Mouse (Mus musculus): ENCODE data around the gene Mettl21a. TPM values are rescaled to one million over a fixed set of nuclear protein-coding genes. Genes with fewer than 3 reads are reported as not detected.
A peak's percentile ranks its signal among the peaks of the same experiment; 100 is the strongest.

Gene Mettl21a
- polyA plus RNA-seq, 1 experiment from 2014 or later = 6.3 TPM

DNA sequence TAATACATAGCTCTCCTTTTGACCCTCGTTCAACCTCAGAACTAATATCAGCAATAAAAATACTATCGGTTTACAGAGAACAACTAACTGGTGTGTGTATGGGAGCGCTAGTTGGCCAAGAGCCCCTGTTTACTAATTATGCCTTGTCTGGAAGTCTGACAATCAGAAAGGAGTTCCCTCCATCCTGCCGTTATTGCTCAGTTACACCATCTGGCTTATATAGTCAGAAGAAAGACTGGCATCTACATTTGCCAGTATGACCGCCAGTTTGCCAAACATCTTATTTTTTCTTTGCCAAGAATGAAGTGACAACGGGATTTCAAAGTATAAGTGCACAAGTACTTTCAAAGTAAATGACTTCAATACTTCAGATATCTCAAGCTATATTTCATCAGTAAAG, 24.0 kb upstream of the Mettl21a start:
- ATAC-seq (ENCODE audit: low read depth) = no peak
- 78% methylated on average over 6 of the region's 6 CpGs for WGBS (ENCODE audit: insufficient replicate concordance)
- H3K4me2 ChIP-seq (ENCODE audit: low read depth, low read length) = no peak overlapping the region
- no peak overlapping the region for H3K4me3 ChIP-seq (ENCODE audit: low read depth, low read length)
- no peak overlapping the region for H3K9ac ChIP-seq (ENCODE audit: low read depth, low read length)
- no peaks in the 10 kb centered on the region for H3K36me3 ChIP-seq (ENCODE audit: control insufficient read depth, insufficient read depth)
- H3K9me3 ChIP-seq (replicated peaks; ENCODE audit: control insufficient read depth, low read length) = no peaks in the 10 kb centered on the region
- H3K27me3 ChIP-seq (ENCODE audit: control insufficient read depth, insufficient read depth, low read depth, low read length) = no peaks in the 10 kb centered on the region
- H3K4me1 ChIP-seq (ENCODE audit: control insufficient read depth, low read depth, low read length) = peaks cover 7% of the 10 kb centered on the region
- H3K27ac ChIP-seq (ENCODE audit: low read length) = no peak overlapping the region

DNA sequence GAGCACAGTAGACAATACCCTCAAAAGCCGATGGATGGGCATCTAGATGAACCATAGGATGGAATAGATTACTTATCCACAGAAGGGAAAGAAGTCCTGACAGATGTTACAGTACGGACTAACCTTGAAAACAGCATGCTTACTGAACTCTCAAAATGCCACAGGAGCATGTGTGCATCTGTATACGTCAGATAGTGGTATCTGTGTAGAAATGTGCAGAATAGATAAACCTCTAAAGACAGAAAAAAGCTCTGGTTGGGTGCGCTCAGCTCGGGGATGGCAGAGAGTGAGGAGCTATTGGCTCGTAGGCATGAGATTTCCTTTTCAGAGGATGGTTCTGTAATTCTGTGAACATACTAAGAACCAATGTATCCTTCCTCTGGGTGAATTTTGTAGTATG, 22.2 kb upstream of the Mettl21a start:
- no peaks in the 10 kb centered on the region for H3K36me3 ChIP-seq (ENCODE audit: control insufficient read depth, insufficient read depth)
- peak overlapping the region; percentile 44; the same call in 1 of the 2 replicates for H3K4me2 ChIP-seq (ENCODE audit: low read depth, low read length)
- peaks cover 7% of the 10 kb centered on the region for H3K4me1 ChIP-seq (ENCODE audit: control insufficient read depth, low read depth, low read length)
- no peak overlapping the region for H3K9ac ChIP-seq (ENCODE audit: low read depth, low read length)
- H3K9me3 ChIP-seq (replicated peaks; ENCODE audit: control insufficient read depth, low read length) = no peaks in the 10 kb centered on the region
- ATAC-seq (ENCODE audit: low read depth) = peak; percentile 96
- H3K27me3 ChIP-seq (ENCODE audit: control insufficient read depth, insufficient read depth, low read depth, low read length) = no peaks in the 10 kb centered on the region
- 21% methylated on average over 6 of the region's 6 CpGs for WGBS (ENCODE audit: insufficient replicate concordance)
- H3K27ac ChIP-seq (ENCODE audit: low read length) = peak overlapping the region; percentile 76
- peak overlapping the region; percentile 23 for H3K4me3 ChIP-seq (ENCODE audit: low read depth, low read length)

DNA sequence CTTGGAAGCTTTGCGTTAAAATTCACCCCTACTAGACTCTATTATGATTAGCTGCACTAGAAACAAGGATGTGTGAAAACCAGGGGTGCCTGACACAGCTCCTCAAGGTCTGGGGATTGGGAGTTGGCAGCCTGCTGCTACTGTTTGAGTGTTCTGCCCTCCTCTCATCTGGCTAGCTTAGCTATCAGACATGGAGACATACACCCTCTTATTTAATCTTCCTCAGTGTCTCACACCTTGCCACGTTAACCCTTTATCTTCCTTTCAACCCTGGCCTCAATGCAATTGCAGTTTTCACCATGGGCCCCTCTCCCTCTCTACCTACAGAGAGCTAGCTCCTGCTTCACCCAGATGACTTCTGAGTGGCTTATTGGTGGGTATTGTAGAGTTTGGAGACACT, 18.6 kb upstream of the Mettl21a start:
- 19% methylated on average over 2 of the region's 2 CpGs for WGBS (ENCODE audit: insufficient replicate concordance)
- no peaks in the 10 kb centered on the region for H3K27me3 ChIP-seq (ENCODE audit: control insufficient read depth, insufficient read depth, low read depth, low read length)
- peaks cover 7% of the 10 kb centered on the region for H3K4me1 ChIP-seq (ENCODE audit: control insufficient read depth, low read depth, low read length)
- no peak overlapping the region for H3K4me2 ChIP-seq (ENCODE audit: low read depth, low read length)
- no peak overlapping the region for H3K9ac ChIP-seq (ENCODE audit: low read depth, low read length)
- no peaks in the 10 kb centered on the region for H3K9me3 ChIP-seq (replicated peaks; ENCODE audit: control insufficient read depth, low read length)
- H3K36me3 ChIP-seq (ENCODE audit: control insufficient read depth, insufficient read depth) = no peaks in the 10 kb centered on the region
- H3K4me3 ChIP-seq (ENCODE audit: low read depth, low read length) = no peak overlapping the region
- no peak overlapping the region for H3K27ac ChIP-seq (ENCODE audit: low read length)
- no peak for ATAC-seq (ENCODE audit: low read depth)

DNA sequence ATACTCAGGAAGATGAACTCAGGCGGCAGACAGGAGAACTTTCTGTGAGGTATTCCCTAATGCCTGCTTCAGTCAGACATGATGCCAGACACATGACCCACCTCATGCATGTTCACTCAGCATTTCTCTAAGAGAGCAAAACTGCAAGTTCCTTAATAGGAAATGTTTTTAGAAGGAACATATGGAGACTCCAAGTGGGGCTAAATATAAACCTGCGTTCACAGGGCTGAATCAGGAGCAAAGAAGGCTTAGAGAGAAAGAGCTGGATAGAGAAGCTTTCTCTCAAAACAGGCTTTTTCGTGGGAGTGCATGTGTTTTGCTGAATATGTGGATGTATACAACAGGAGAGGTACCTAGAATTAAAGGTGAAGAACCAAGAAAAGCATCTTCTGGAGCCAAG, 16.2 kb upstream of the Mettl21a start:
- H3K27me3 ChIP-seq (ENCODE audit: control insufficient read depth, insufficient read depth, low read depth, low read length) = no peaks in the 10 kb centered on the region
- no peaks in the 10 kb centered on the region for H3K36me3 ChIP-seq (ENCODE audit: control insufficient read depth, insufficient read depth)
- no peaks in the 10 kb centered on the region for H3K9me3 ChIP-seq (replicated peaks; ENCODE audit: control insufficient read depth, low read length)
- H3K4me3 ChIP-seq (ENCODE audit: low read depth, low read length) = no peak overlapping the region
- H3K9ac ChIP-seq (ENCODE audit: low read depth, low read length) = no peak overlapping the region
- H3K4me1 ChIP-seq (ENCODE audit: control insufficient read depth, low read depth, low read length) = no peaks in the 10 kb centered on the region
- no peak overlapping the region for H3K4me2 ChIP-seq (ENCODE audit: low read depth, low read length)
- no peak overlapping the region for H3K27ac ChIP-seq (ENCODE audit: low read length)
- no peak for ATAC-seq (ENCODE audit: low read depth)
- 53% methylated on average over 3 of the region's 3 CpGs for WGBS (ENCODE audit: insufficient replicate concordance)

DNA sequence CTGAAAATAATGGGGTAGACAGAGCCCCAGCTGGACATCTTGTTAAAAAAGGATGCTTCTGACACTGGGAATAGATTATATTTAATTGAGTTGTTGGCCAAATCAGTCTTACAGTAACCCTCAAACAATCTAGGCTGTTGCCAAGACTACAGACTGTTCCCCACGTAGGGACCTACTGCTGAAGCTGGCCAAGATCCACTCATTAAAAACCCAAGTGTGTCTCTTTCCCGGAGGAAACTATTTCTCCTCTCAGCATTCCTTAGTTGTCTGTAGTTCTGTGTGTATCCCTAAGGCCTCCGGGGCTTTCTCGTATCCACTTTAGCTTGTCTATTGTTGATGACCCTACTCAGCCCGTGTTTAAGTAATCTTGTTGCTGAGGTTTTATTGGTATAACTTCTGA, 14.5 kb upstream of the Mettl21a start:
- H3K27me3 ChIP-seq (ENCODE audit: control insufficient read depth, insufficient read depth, low read depth, low read length) = no peaks in the 10 kb centered on the region
- H3K9me3 ChIP-seq (replicated peaks; ENCODE audit: control insufficient read depth, low read length) = no peaks in the 10 kb centered on the region
- ATAC-seq (ENCODE audit: low read depth) = no peak
- no peak overlapping the region for H3K27ac ChIP-seq (ENCODE audit: low read length)
- no peak overlapping the region for H3K9ac ChIP-seq (ENCODE audit: low read depth, low read length)
- WGBS (ENCODE audit: insufficient replicate concordance) = 66% methylated on average over 5 of the region's 5 CpGs
- no peaks in the 10 kb centered on the region for H3K36me3 ChIP-seq (ENCODE audit: control insufficient read depth, insufficient read depth)
- no peak overlapping the region for H3K4me2 ChIP-seq (ENCODE audit: low read depth, low read length)
- no peaks in the 10 kb centered on the region for H3K4me1 ChIP-seq (ENCODE audit: control insufficient read depth, low read depth, low read length)
- H3K4me3 ChIP-seq (ENCODE audit: low read depth, low read length) = no peak overlapping the region

DNA sequence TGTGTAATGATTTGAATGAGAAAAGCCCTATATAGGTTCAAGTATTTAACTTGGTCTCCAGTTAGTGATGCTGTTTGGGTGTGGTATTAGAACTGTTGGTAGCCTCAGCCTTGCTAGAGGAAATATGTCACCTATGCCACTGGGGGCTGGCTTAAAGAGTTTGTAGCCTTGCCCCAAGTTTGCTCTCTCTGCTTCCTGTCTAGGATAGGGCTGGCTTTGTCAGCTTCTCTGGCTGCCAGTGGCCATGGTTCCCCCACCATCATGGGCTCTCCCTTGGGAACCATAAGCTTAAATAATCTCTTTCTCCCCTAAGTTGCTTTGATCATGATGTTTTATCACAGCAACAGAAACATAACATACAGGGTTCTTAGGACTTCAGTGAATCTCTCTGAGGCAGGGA, 8.2 kb upstream of the Mettl21a start:
- no peak overlapping the region for H3K27ac ChIP-seq (ENCODE audit: low read length)
- no peaks in the 10 kb centered on the region for H3K9me3 ChIP-seq (replicated peaks; ENCODE audit: control insufficient read depth, low read length)
- no peak overlapping the region for H3K4me2 ChIP-seq (ENCODE audit: low read depth, low read length)
- ATAC-seq (ENCODE audit: low read depth) = no peak
- H3K4me3 ChIP-seq (ENCODE audit: low read depth, low read length) = no peak overlapping the region
- H3K9ac ChIP-seq (ENCODE audit: low read depth, low read length) = no peak overlapping the region
- H3K27me3 ChIP-seq (ENCODE audit: control insufficient read depth, insufficient read depth, low read depth, low read length) = no peaks in the 10 kb centered on the region
- no peaks in the 10 kb centered on the region for H3K4me1 ChIP-seq (ENCODE audit: control insufficient read depth, low read depth, low read length)
- no peaks in the 10 kb centered on the region for H3K36me3 ChIP-seq (ENCODE audit: control insufficient read depth, insufficient read depth)

DNA sequence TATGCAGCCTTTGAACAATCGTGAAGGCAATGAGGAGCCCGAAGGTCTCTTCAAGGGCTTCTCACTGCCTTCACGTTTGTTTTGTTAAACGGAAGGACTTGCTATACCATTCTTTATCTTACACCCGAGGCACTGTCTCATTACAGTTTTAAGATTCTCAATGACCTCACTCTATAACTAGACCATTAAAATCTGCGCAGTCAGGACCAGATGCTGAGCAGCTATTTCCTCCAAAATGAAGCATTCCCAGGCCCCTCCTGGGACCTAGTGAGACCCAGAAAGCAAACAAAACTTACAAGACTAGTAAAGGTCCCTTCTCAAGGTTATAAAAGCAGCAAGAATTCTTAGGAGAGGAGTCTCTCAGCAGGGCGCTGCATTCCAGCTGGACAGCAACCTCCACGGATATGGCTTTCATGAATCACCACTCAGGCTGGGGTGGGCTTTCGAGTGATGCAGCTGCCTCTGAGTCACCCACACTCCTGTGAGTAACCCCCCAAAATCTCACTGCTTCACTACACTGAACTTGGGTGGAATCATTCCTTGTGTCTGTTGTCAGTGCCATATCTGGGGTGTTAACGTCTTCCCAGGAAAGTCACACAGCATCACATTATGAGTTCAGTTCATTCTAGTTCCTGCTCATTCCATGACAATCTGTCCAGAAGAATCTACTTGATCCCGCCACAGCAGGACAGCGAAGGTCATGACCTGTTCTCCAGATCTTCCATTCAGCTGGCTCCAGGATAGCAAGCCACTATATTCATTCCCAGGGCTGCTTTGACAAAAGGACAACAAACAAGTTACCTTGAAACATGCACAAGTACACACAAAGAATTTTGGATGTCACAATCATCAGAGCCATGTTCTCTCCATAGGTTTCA, 6.8 kb upstream of the Mettl21a start:
- no peaks in the 10 kb centered on the region for H3K27me3 ChIP-seq (ENCODE audit: control insufficient read depth, insufficient read depth, low read depth, low read length)
- H3K4me3 ChIP-seq (ENCODE audit: low read depth, low read length) = no peak overlapping the region
- no peak for ATAC-seq (ENCODE audit: low read depth)
- no peak overlapping the region for H3K9ac ChIP-seq (ENCODE audit: low read depth, low read length)
- no peaks in the 10 kb centered on the region for H3K4me1 ChIP-seq (ENCODE audit: control insufficient read depth, low read depth, low read length)
- no peaks in the 10 kb centered on the region for H3K9me3 ChIP-seq (replicated peaks; ENCODE audit: control insufficient read depth, low read length)
- no peaks in the 10 kb centered on the region for H3K36me3 ChIP-seq (ENCODE audit: control insufficient read depth, insufficient read depth)
- no peak overlapping the region for H3K4me2 ChIP-seq (ENCODE audit: low read depth, low read length)
- no peak overlapping the region for H3K27ac ChIP-seq (ENCODE audit: low read length)
- 65% methylated on average over 12 of the region's 12 CpGs for WGBS (ENCODE audit: insufficient replicate concordance)

DNA sequence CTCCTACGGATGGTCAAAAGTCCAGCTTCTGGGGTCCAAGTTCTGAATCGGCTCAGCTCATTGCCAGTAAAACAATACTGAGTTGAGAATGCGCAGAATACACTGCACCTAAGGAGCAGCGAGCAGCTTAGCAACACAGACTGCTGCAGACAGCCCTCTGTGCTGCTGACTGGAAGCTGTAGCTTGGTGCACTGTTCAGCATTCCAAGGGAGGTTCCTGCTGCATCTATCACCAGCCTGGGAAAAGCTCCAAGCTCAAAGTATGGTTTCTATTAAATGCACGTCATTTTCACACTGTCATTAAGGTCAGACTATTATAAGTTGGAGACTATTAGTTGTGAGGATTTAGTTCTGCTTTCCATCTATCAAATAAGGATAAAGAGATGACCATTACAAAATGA, 4.1 kb upstream of the Mettl21a start:
- no peak overlapping the region for H3K4me3 ChIP-seq (ENCODE audit: low read depth, low read length)
- no peaks in the 10 kb centered on the region for H3K36me3 ChIP-seq (ENCODE audit: control insufficient read depth, insufficient read depth)
- H3K4me2 ChIP-seq (ENCODE audit: low read depth, low read length) = no peak overlapping the region
- no peak overlapping the region for H3K9ac ChIP-seq (ENCODE audit: low read depth, low read length)
- peaks cover 6% of the 10 kb centered on the region for H3K4me1 ChIP-seq (ENCODE audit: control insufficient read depth, low read depth, low read length)
- WGBS (ENCODE audit: insufficient replicate concordance) = 68% methylated on average over 5 of the region's 5 CpGs
- ATAC-seq (ENCODE audit: low read depth) = no peak
- H3K27me3 ChIP-seq (ENCODE audit: control insufficient read depth, insufficient read depth, low read depth, low read length) = no peaks in the 10 kb centered on the region
- no peak overlapping the region for H3K27ac ChIP-seq (ENCODE audit: low read length)
- no peaks in the 10 kb centered on the region for H3K9me3 ChIP-seq (replicated peaks; ENCODE audit: control insufficient read depth, low read length)

DNA sequence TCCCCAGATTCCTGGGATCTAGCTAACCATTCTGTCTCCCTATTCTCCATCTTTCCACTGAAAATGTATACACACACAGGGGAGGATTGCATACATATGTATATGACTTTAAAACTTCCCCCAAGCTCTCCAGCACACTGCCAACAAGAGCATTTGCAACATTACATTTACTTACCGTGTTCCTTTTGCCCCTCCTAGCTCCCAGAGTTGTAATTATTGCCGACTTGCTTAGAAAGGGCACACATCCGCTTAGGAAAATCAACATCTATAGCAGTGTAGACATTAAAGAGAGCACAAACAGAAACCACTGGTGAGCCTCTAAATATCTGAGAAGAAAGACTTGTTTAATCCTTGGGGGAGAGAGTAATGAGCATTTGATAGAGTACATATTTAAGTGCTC, 1.2 kb upstream of the Mettl21a start:
- Histone ChIP-seq H3K9ac (ENCODE audit: low read depth, low read length) (peak overlapping the region; percentile 93), H3K27ac (ENCODE audit: low read length) (no peak overlapping the region), H3K4me2 (ENCODE audit: low read depth, low read length) (peak overlapping the region; percentile 90), H3K9me3 (replicated peaks; ENCODE audit: control insufficient read depth, low read length) (no peaks in the 10 kb centered on the region), H3K4me1 (ENCODE audit: control insufficient read depth, low read depth, low read length) (peaks cover 7% of the 10 kb centered on the region), H3K4me3 (ENCODE audit: low read depth, low read length) (peak overlapping the region; percentile 84; the same call in 1 of the 2 replicates), H3K27me3 (ENCODE audit: control insufficient read depth, insufficient read depth, low read depth, low read length) (no peaks in the 10 kb centered on the region), H3K36me3 (ENCODE audit: control insufficient read depth, insufficient read depth) (no peaks in the 10 kb centered on the region)
- no peak for ATAC-seq (ENCODE audit: low read depth)
- 56% methylated on average over 3 of the region's 3 CpGs for WGBS (ENCODE audit: insufficient replicate concordance)
